Mouse (Mus musculus) lung, embryonic 15.5 days (tissue): Measurements from ENCODE around the gene 1110008P14Rik. TPM values are rescaled to one million over a fixed set of nuclear protein-coding genes. Genes with fewer than 3 reads are reported as not detected.

Experiments
- ATAC-seq: fragments of 200-750 bp; cut with Nextera tagmentation; 2 replicates; pipeline ENCODE4 v1.8.0; 2017; ENCODE audit warnings: moderate number of reproducible peaks, borderline replicate concordance; ENCODE audit not compliant: low FRiP score, low TSS enrichment; ENCODE audit errors: extremely low read depth
- H3K27ac ChIP-seq: fragments of 300-500 bp; sonication (generic); 2 replicates; pipeline ENCODE4 v1.5.1; 2015; ENCODE audit warnings: moderate library complexity, mild to moderate bottlenecking, inconsistent platforms
- H3K27me3 ChIP-seq: fragments of 300-500 bp; sonication (generic); 2 replicates; pipeline ENCODE4 v1.6.1; 2015; ENCODE audit warnings: inconsistent platforms
- H3K36me3 ChIP-seq: fragments of 300-500 bp; sonication (generic); 2 replicates; pipeline ENCODE4 v1.6.1; 2015; ENCODE audit warnings: inconsistent platforms
- H3K4me1 ChIP-seq: fragments of 300-500 bp; sonication (generic); 2 replicates; pipeline ENCODE4 v1.6.1; 2015; ENCODE audit warnings: inconsistent platforms
- H3K4me2 ChIP-seq: fragments of 300-500 bp; sonication (generic); 2 replicates; pipeline ENCODE4 v1.6.1; 2015; ENCODE audit warnings: inconsistent platforms, mild to moderate bottlenecking, moderate library complexity
- H3K4me3 ChIP-seq: fragments of 300-500 bp; sonication (generic); 2 replicates; pipeline ENCODE4 v1.5.1; 2015; ENCODE audit warnings: mild to moderate bottlenecking, inconsistent platforms
- H3K9ac ChIP-seq: fragments of 300-500 bp; sonication (generic); 2 replicates; pipeline ENCODE4 v1.6.1; 2015; ENCODE audit warnings: inconsistent platforms
- H3K9me3 ChIP-seq: fragments of 300-500 bp; sonication (generic); 2 replicates; pipeline ENCODE4 v1.6.1; 2016; ENCODE audit warnings: inconsistent platforms
- whole genome bisulfite sequencing: fragments of 180-500 bp; shearing (Covaris S2); methylation state at CpG from one replicate; pipeline ENCODE4 v1.1.7; 2015; 5-methylcytosine and 5-hydroxymethylcytosine counted together
- polyA plus RNA-seq: library from polyadenylated mRNA; unstranded; fragments of >200 nt; fragmentation: Nextera tagmentation; extraction: Ambion mirVana; gene quantifications from 2 replicates; pipeline ENCODE4 v1.2.1, GENCODE M21; 2015

1110008P14Rik gene
- polyA plus RNA-seq, 1 experiment from 2014 or later = 33.5 TPM

GRCm38 (mm10) chr2:32407144-32407824, 25.5 kb upstream of the 1110008P14Rik start:
- Histone ChIP-seq H3K36me3 (peaks cover 7% of the 10 kb centered on the region), H3K9ac (no peak overlapping the region), H3K4me3 (no peak overlapping the region), H3K27ac (no peak overlapping the region), H3K4me2 (no peak overlapping the region), H3K4me1 (peaks cover 7% of the 10 kb centered on the region; the same call in 1 of the 2 replicates), H3K27me3 (no peaks in the 10 kb centered on the region), H3K9me3 (no peaks in the 10 kb centered on the region)
- WGBS = 75% methylated on average over 7 of the region's 7 CpGs
- ATAC-seq = no peak

GRCm38 (mm10) chr2:32404663-32405062, 22.9 kb upstream of the 1110008P14Rik start:
- H3K4me2 ChIP-seq = no peak overlapping the region
- H3K27ac ChIP-seq = no peak overlapping the region
- ATAC-seq = no peak
- no peaks in the 10 kb centered on the region for H3K27me3 ChIP-seq
- no peak overlapping the region for H3K4me3 ChIP-seq
- no peak overlapping the region for H3K9ac ChIP-seq
- WGBS = 19% methylated on average over 2 of the region's 2 CpGs
- peaks cover 14% of the 10 kb centered on the region for H3K36me3 ChIP-seq
- H3K4me1 ChIP-seq = peaks cover 7% of the 10 kb centered on the region; the same call in 1 of the 2 replicates
- no peaks in the 10 kb centered on the region for H3K9me3 ChIP-seq

- H3K27ac ChIP-seq = no peak overlapping the region
- under 1% methylated on average over 15 of the region's 15 CpGs for WGBS
- no peaks in the 10 kb centered on the region for H3K9me3 ChIP-seq
- peak overlapping the region; percentile 72 for H3K9ac ChIP-seq
- H3K4me2 ChIP-seq = peak overlapping the region; percentile 88
- peak overlapping the region; percentile 78 for H3K4me3 ChIP-seq
- H3K36me3 ChIP-seq = 0 out of 2 replicates have a peak, but pooled peaks cover 5% of the 10 kb centered on the region
- no peak for ATAC-seq
- no peaks in the 10 kb centered on the region for H3K27me3 ChIP-seq
- peaks cover 15% of the 10 kb centered on the region for H3K4me1 ChIP-seq
These were observed 15.0 kb upstream of the 1110008P14Rik start for GRCm38 (mm10) chr2:32396695-32397094.

DNA sequence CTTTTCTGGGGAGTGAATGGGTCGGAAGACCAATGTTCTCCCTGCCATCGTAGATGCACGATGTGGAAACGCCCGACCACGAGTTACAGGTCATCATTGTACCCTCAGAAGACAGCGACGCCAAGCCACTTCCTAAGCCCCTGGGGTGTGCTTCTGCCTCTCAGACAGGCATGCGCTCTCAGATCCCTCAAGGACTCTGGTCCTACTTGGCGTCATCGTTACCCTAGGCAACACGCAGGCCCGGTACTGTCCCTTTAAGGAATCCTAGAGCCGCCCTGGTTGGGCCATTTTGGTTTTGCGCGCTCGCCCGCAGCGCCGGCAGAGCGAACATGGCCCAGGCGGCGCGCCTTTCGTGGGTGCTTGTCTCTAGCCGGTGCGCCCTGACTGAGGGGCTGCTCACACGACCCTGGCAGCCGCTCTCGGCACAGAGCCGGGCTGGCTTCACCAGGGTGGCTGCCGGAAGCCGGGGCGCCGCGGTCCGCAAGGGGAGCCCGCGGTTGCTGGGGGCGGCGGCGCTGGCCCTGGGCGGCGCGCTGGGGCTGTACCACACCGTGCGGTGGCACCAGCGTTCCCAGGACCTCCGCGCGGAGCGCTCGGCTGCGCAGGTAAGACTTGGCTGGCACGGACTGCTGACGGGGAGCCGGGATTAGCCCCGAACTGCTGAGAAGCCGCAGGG, 14.3 kb upstream of the 1110008P14Rik start:
- no peaks in the 10 kb centered on the region for H3K27me3 ChIP-seq
- H3K36me3 ChIP-seq = 0 out of 2 replicates have a peak, but pooled peaks cover 3% of the 10 kb centered on the region
- H3K4me3 ChIP-seq = peak overlapping the region; percentile 78
- ATAC-seq = peak; percentile 95
- H3K4me1 ChIP-seq = peaks cover 15% of the 10 kb centered on the region
- H3K4me2 ChIP-seq = peak overlapping the region; percentile 88
- under 1% methylated on average over 59 of the region's 59 CpGs for WGBS
- H3K9ac ChIP-seq = peak overlapping the region; percentile 72
- H3K9me3 ChIP-seq = no peaks in the 10 kb centered on the region
- H3K27ac ChIP-seq = peak overlapping the region; percentile 96

DNA sequence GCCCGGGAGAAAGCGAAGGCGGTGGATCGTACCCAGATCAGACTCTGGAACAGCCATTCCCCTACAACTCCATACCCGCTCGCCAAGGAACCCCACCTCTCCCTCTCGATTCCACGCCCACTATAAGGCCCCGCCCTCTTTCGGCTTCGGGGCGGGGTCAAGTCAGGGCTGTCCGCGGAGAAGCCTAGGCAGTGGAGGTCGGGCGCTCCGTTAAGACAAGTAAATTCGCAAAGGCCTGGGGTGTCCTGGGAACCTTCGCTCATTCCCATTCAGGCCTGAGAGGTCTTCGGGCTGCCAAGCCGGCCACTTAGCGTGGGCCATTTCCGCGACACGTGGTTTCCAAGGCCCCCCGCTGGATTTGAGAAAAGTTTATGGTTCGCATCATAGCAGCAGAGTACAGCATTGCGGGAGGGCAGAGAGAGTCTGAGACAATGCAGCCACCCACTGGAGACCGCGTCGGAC, 13.8 kb upstream of the 1110008P14Rik start, which contains the start of gene Ptges2:
Gene Ptges2 (plus strand): TSS at position 413 of the 462 bp plus-strand sequence.
- Histone ChIP-seq H3K27me3 (no peaks in the 10 kb centered on the region), H3K27ac (peak within 1 kb of the TSS; percentile 96), H3K4me1 (peaks cover 15% of the 10 kb centered on the region), H3K9me3 (no peaks in the 10 kb centered on the region), H3K36me3 (no peaks in the 10 kb centered on the region), H3K9ac (peak within 1 kb of the TSS; percentile 72), H3K4me2 (peak within 1 kb of the TSS; percentile 88), H3K4me3 (peak within 1 kb of the TSS; percentile 78)
- peak; percentile 92 for ATAC-seq
- under 1% methylated on average over 31 of the region's 31 CpGs for WGBS

- no peaks in the 10 kb centered on the region for H3K36me3 ChIP-seq
- H3K4me1 ChIP-seq = peaks cover 15% of the 10 kb centered on the region
- no peaks in the 10 kb centered on the region for H3K9me3 ChIP-seq
- WGBS = 2% methylated on average over 8 of the region's 8 CpGs
- peak overlapping the region; percentile 96 for H3K27ac ChIP-seq
- H3K4me3 ChIP-seq = peak overlapping the region; percentile 78
- no peak for ATAC-seq
- H3K9ac ChIP-seq = peak overlapping the region; percentile 72
- peak overlapping the region; percentile 88 for H3K4me2 ChIP-seq
- no peaks in the 10 kb centered on the region for H3K27me3 ChIP-seq
These were observed 13.2 kb upstream of the 1110008P14Rik start for GRCm38 (mm10) chr2:32394973-32395372.

DNA sequence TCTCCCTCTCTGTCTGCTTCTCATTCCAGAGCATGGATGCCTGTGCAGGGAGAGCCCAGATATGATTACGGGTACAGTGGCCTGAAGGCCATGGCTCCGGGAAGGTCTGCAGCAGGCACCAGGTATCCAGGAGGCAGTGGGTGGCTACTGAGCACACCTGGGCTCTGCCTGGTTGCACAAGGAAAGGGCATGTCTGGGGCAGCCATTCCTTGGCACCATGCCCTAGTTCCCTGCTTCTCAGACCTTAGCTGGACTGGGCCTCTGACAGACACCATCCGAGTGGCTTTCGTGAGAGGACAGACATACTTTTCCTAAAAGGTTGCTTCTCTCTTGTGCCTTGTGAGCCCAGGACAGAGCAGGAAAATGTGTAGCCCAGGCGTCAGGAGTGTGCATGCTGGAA, 10.3 kb upstream of the 1110008P14Rik start:
- H3K9ac ChIP-seq = no peak overlapping the region
- no peak for ATAC-seq

DNA sequence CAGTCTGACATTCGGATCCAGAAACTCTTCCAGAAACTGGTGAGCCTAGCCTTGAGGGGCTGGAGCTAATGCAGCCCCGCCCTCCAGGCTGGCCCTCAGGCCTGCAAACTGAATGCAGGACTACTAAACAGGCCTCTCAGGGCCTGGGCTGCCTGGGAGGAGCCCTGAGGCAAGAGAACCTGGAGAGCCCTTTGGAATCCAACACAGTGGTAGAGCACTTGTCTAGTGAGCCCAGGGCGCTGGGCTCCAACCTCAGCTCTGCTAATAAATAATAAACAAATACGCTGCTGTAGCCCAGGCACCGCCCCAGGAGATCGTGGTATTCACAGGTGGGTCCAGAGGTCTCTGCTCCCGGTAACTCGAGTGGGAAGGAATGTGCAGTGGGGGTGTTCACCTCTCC, 9.1 kb upstream of the 1110008P14Rik start:
- H3K4me2 ChIP-seq = no peak overlapping the region
- H3K9me3 ChIP-seq = no peaks in the 10 kb centered on the region
- no peak overlapping the region for H3K9ac ChIP-seq
- peaks cover 4% of the 10 kb centered on the region; the same call in 1 of the 2 replicates for H3K4me1 ChIP-seq
- ATAC-seq = no peak
- H3K4me3 ChIP-seq = no peak overlapping the region
- WGBS = 53% methylated on average over 8 of the region's 8 CpGs
- no peaks in the 10 kb centered on the region for H3K27me3 ChIP-seq
- no peaks in the 10 kb centered on the region for H3K36me3 ChIP-seq
- H3K27ac ChIP-seq = no peak overlapping the region

More for the DNA sequence above, 10.3 kb upstream of the 1110008P14Rik start:
- WGBS = 75% methylated on average over 5 of the region's 5 CpGs
- Histone ChIP-seq H3K36me3 (no peaks in the 10 kb centered on the region), H3K4me3 (no peak overlapping the region), H3K9me3 (no peaks in the 10 kb centered on the region), H3K4me2 (no peak overlapping the region), H3K4me1 (peaks cover 7% of the 10 kb centered on the region), H3K27me3 (no peaks in the 10 kb centered on the region), H3K27ac (no peak overlapping the region)

DNA sequence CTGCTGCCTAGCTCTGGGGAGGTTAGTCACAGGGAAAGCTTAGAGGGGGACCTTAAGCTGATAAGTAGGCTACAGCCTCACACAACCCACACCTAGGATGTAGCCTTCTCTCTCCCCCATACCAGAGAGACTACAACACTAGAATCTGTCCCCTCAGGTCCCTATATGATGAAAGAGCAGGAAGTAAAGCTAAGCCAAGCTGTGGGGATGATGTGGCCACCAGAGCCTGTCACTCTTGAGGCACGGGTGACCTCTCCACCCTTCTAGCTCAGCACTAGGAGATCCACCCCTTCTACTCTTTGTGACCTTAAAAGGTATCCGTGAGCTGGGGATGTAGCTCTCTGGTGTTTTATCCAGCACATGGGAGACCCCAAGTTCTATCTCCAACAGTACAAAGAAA, 7.4 kb upstream of the 1110008P14Rik start:
- Histone ChIP-seq H3K27ac (no peak overlapping the region), H3K4me3 (no peak overlapping the region), H3K4me1 (no peaks in the 10 kb centered on the region), H3K4me2 (no peak overlapping the region), H3K9me3 (no peaks in the 10 kb centered on the region), H3K27me3 (no peaks in the 10 kb centered on the region), H3K36me3 (no peaks in the 10 kb centered on the region), H3K9ac (no peak overlapping the region)
- WGBS = 63% methylated on average over 2 of the region's 2 CpGs
- no peak for ATAC-seq

DNA sequence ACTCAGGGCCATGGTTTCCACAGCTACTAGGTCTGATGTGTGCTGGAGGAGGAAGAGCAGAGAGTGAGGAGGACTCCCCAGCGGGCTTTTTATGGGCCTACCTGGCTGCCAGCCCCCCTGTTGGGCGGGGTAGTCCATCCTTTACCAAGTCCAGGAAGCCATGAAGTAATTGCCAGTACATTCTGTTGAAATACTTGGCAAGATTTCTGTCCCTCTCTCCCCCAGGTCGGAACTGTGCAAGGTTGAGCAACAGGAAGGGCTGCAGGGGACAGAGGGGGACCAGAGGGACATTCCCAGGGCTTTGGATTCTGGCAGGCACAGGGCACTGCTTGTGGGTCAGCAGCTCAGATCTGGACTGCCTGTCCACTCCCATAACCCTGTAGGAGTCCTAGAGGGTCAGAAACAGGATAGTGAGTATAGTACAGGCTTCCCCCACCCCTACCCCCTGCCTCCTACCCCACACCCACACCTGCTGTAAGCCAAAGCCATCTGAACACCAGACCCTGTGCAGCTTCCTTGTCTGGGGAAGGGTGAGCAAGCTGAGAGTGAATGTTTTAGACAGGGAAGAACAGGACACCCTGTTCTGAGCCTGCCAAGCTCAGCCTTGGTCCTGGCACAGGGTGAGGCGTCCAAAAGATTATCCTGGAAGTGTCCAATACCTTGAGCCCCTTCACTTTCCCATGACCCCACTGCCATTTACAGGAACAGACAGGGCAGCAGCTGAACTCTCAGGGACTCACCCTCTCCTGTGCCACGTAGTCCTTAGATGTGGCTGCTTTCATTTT, 6.2 kb upstream of the 1110008P14Rik start, which contains the start of gene Lcn2:
Gene Lcn2 (minus strand): TSS at position 547 of the 785 bp plus-strand sequence.
- 0 out of 2 replicates have a peak, but pooled peaks have one; percentile 6 for ATAC-seq
- Histone ChIP-seq H3K4me2 (no peak within 1 kb of the TSS), H3K4me3 (no peak within 1 kb of the TSS), H3K9me3 (no peaks in the 10 kb centered on the region), H3K4me1 (no peaks in the 10 kb centered on the region), H3K27ac (no peak within 1 kb of the TSS), H3K27me3 (peaks cover 4% of the 10 kb centered on the region; the same call in 1 of the 2 replicates), H3K36me3 (no peaks in the 10 kb centered on the region), H3K9ac (no peak within 1 kb of the TSS)
- 46% methylated on average over 5 of the region's 5 CpGs for WGBS

GRCm38 (mm10) chr2:32382689-32383088, 951 bp upstream of the 1110008P14Rik start:
- H3K4me1 ChIP-seq = peaks cover 10% of the 10 kb centered on the region
- H3K36me3 ChIP-seq = peaks cover 17% of the 10 kb centered on the region
- H3K9me3 ChIP-seq = no peaks in the 10 kb centered on the region
- H3K4me2 ChIP-seq = peak overlapping the region; percentile 96; the same call in 1 of the 2 replicates
- no peak overlapping the region for H3K9ac ChIP-seq
- no peak for ATAC-seq
- no peak overlapping the region for H3K27ac ChIP-seq
- 89% methylated on average over 2 of the region's 2 CpGs for WGBS
- H3K4me3 ChIP-seq = no peak overlapping the region
- peaks cover 16% of the 10 kb centered on the region; the same call in 1 of the 2 replicates for H3K27me3 ChIP-seq
